Mouse (Mus musculus) CH12.LX (cell line): ENCODE measurements at regions not wholly inside any gene's neighbourhood (a gene's known extent, or its start where the extent isn't known, plus 50 kb on each side); places are given as distances from the start of the nearest gene placed in this dataset.

Experiments
- DNase-seq: peaks from one replicate; pipeline ENCODE4 v3.0.0-alpha.2; 2013; ENCODE audit errors: extremely low read depth
- H3K27ac ChIP-seq: 2 replicates; pipeline ENCODE4 v1.5.1; 2012; ENCODE audit warnings: low read depth, mild to moderate bottlenecking, control low read depth, moderate library complexity; ENCODE audit not compliant: insufficient read depth
- H3K27me3 ChIP-seq: replicated peaks from 2 replicates; pipeline ENCODE3; 2012; ENCODE audit warnings: inconsistent platforms
- H3K36me3 ChIP-seq, 2 experiments: replicated peaks in 1 of 2; 2 replicates each; pipeline versions ENCODE3 to v1.6.1; 2012; ENCODE audit warnings: inconsistent platforms in 1 of 2, low read length in 1 of 2, mild to moderate bottlenecking in 1 of 2, mixed read lengths in 1 of 2, moderate library complexity in 1 of 2; ENCODE audit not compliant: control insufficient read depth in 1 of 2, insufficient read depth in 1 of 2
- H3K4me1 ChIP-seq, 2 experiments: 2 replicates each; pipeline ENCODE4 v1.6.1; 2012; ENCODE audit warnings: inconsistent platforms in 1 of 2, moderate library complexity in 1 of 2; ENCODE audit not compliant: insufficient read depth in 2 of 2, control insufficient read depth in 1 of 2
- H3K4me2 ChIP-seq: 2 replicates; pipeline ENCODE4 v1.6.1; 2012; ENCODE audit warnings: low read depth, mild to moderate bottlenecking, control low read depth; ENCODE audit not compliant: poor library complexity, insufficient read depth, severe bottlenecking
- H3K4me3 ChIP-seq, 3 experiments: fragments of 150-350 bp in 1 of 3; sonication (generic) in 1 of 3; replicated peaks in 1 of 3; 2 replicates each; pipeline versions ENCODE3 to v1.5.1; 2011 to 2012; ENCODE audit warnings: low read depth in 2 of 3, low read length in 2 of 3, mild to moderate bottlenecking in 2 of 3, moderate library complexity in 2 of 3, control low read depth in 1 of 3, improper control_type of control experiment in 1 of 3, inconsistent platforms in 1 of 3, mixed read lengths in 1 of 3; ENCODE audit not compliant: poor library complexity in 1 of 3
- H3K79me2 ChIP-seq: replicated peaks from 2 replicates; pipeline ENCODE4 v1.6.1; 2012; ENCODE audit warnings: mild to moderate bottlenecking, moderate library complexity; ENCODE audit not compliant: control insufficient read depth, poor library complexity, insufficient read depth, severe bottlenecking; ENCODE audit errors: extremely low read depth
- H3K9ac ChIP-seq: 2 replicates; pipeline ENCODE4 v1.6.1; 2012; ENCODE audit warnings: low read depth, mild to moderate bottlenecking, control low read depth, moderate library complexity; ENCODE audit not compliant: insufficient read depth
- H3K9me3 ChIP-seq: replicated peaks from 2 replicates; pipeline ENCODE3; 2012; ENCODE audit warnings: low read length, inconsistent platforms, mixed read lengths
- CHD1 ChIP-seq: IDR thresholded peaks from 2 replicates; pipeline ENCODE4 v1.6.1; 2012; ENCODE audit warnings: low read depth, low read length, improper control_type of control experiment, inconsistent platforms
- CHD2 ChIP-seq: IDR thresholded peaks from 2 replicates; pipeline ENCODE4 v1.6.1; 2011; ENCODE audit warnings: low read length, improper control_type of control experiment
- CTCF ChIP-seq, 2 experiments: IDR thresholded peaks in 1 of 2; conservative IDR thresholded peaks in 1 of 2; 2 replicates each; pipeline ENCODE4 v1.5.1; 2011 to 2012; ENCODE audit warnings: low read depth in 2 of 2, low read length in 2 of 2, improper control_type of control experiment in 1 of 2, inconsistent platforms in 1 of 2, mild to moderate bottlenecking in 1 of 2, moderate library complexity in 1 of 2
- E2F4 ChIP-seq: IDR thresholded peaks from 2 replicates; pipeline ENCODE4 v1.6.1; 2011; ENCODE audit warnings: low read depth, low read length, improper control_type of control experiment; ENCODE audit not compliant: insufficient replicate concordance
- EP300 ChIP-seq: IDR thresholded peaks from 2 replicates; pipeline ENCODE4 v1.6.1; 2011; ENCODE audit warnings: low read length, improper control_type of control experiment
- JUN ChIP-seq: IDR thresholded peaks from 2 replicates; pipeline ENCODE4 v1.6.1; 2011; ENCODE audit warnings: low read depth, mild to moderate bottlenecking, low read length, improper control_type of control experiment, moderate library complexity; ENCODE audit not compliant: insufficient read depth
- MAX ChIP-seq: IDR thresholded peaks from 2 replicates; pipeline ENCODE4 v1.6.1; 2011; ENCODE audit warnings: low read length, improper control_type of control experiment
- MAZ ChIP-seq: IDR thresholded peaks from 2 replicates; pipeline ENCODE4 v1.6.1; 2012; ENCODE audit warnings: low read depth, mild to moderate bottlenecking, inconsistent platforms, low read length, improper control_type of control experiment, moderate library complexity
- MXI1 ChIP-seq: IDR thresholded peaks from 2 replicates; pipeline ENCODE4 v1.6.1; 2011; ENCODE audit warnings: mild to moderate bottlenecking, low read depth, low read length, improper control_type of control experiment
- NELFE ChIP-seq: IDR thresholded peaks from 2 replicates; pipeline ENCODE4 v1.6.1; 2011; ENCODE audit warnings: low read depth, low read length, improper control_type of control experiment
- NRF1 ChIP-seq: IDR thresholded peaks from 2 replicates; pipeline ENCODE4 v1.6.1; 2014; ENCODE audit warnings: low read depth, mild to moderate bottlenecking, inconsistent platforms, low read length, improper control_type of control experiment, moderate library complexity
- PAX5 ChIP-seq: IDR thresholded peaks from 2 replicates; pipeline ENCODE4 v1.6.1; 2012; ENCODE audit warnings: low read length, inconsistent platforms, mixed read lengths
- POLR2A ChIP-seq: IDR thresholded peaks from 2 replicates; pipeline ENCODE4 v1.6.1; 2011; ENCODE audit warnings: low read depth, mild to moderate bottlenecking, improper control_type of control experiment, low read length
- POLR2AphosphoS2 ChIP-seq: IDR thresholded peaks from 2 replicates; pipeline ENCODE4 v1.6.1; 2011; ENCODE audit warnings: low read depth, low read length, improper control_type of control experiment
- RAD21 ChIP-seq: IDR thresholded peaks from 2 replicates; pipeline ENCODE4 v1.6.1; 2011; ENCODE audit warnings: low read depth, mild to moderate bottlenecking, low read length, improper control_type of control experiment, moderate library complexity
- SMC3 ChIP-seq: IDR thresholded peaks from 2 replicates; pipeline ENCODE4 v1.6.1; 2011; ENCODE audit warnings: low read depth, low read length, improper control_type of control experiment
- UBTF ChIP-seq: IDR thresholded peaks from 2 replicates; pipeline ENCODE4 v1.6.1; 2012; ENCODE audit warnings: low read depth, mild to moderate bottlenecking, inconsistent platforms, low read length, improper control_type of control experiment, moderate library complexity
- ZKSCAN1 ChIP-seq: IDR thresholded peaks from 2 replicates; pipeline ENCODE4 v1.6.1; 2012; ENCODE audit warnings: low read depth, inconsistent platforms, low read length, improper control_type of control experiment, borderline replicate concordance
- ZMIZ1 ChIP-seq: IDR thresholded peaks from 2 replicates; pipeline ENCODE4 v1.6.1; 2012; ENCODE audit warnings: low read depth, mild to moderate bottlenecking, inconsistent platforms, low read length, improper control_type of control experiment
- dilution Hi-C: fragments of 300-500 bp; cut with MboI; formaldehyde crosslinking; loops from 2 replicates; pipeline ENCODE4 v1.14.3; 2020; ENCODE audit warnings: low sequenced_read_pairs; ENCODE audit not compliant: extremely low pct_unique_long_range_greater_than_20kb, extremely low pct_ligation_motif_present
- in situ Hi-C: fragments of 300-500 bp; cut with MboI; formaldehyde crosslinking; loops from 3 replicates; pipeline ENCODE4 v1.14.3; 2019; ENCODE audit warnings: low sequenced_read_pairs, low pct_ligation_motif_present, low pct_unique_long_range_greater_than_20kb, mixed read lengths

GRCm38 (mm10) chr4:125911541-125912270 is 112.6 kb upstream of the Csf3r start:
- in situ Hi-C loops, result no loop called here
- no peak for DNase-seq
- peaks cover 91% of the 10 kb centered on the region for H3K27me3 ChIP-seq
- H3K9ac ChIP-seq, result no peak overlapping the region
- H3K4me3 ChIP-seq, result no peak overlapping the region
- TF ChIP-seq POLR2A (no peak), NRF1 (no peak), SMC3 (no peak), E2F4 (no peak), ZMIZ1 (no peak), CTCF (conservative IDR thresholded peaks at IDR 0.05 in 1 of 2, IDR thresholded peaks at IDR 0.05 in 1 of 2; ENCODE audit: low read depth in 2 of 2, low read length in 2 of 2) (no peak), MXI1 (no peak), EP300 (no peak), JUN (no peak), CHD2 (no peak), NELFE (no peak), ZKSCAN1 (no peak), PAX5 (no peak), UBTF (no peak), POLR2AphosphoS2 (no peak), MAX (no peak)
- no peak overlapping the region for H3K27ac ChIP-seq
- no peaks in the 10 kb centered on the region for H3K79me2 ChIP-seq
- H3K4me2 ChIP-seq, result no peak overlapping the region
- dilution Hi-C loops, result no loop called here
- peaks cover 0 to 3% of the 10 kb centered on the region in 2 experiments; a peak in 2 of 4 replicates for H3K4me1 ChIP-seq
- no peaks in the 10 kb centered on the region for H3K9me3 ChIP-seq
- no peaks in the 10 kb centered on the region for H3K36me3 ChIP-seq

GRCm38 (mm10) chr4:125912444-125913049 is 111.8 kb upstream of the Csf3r start:
- no peak overlapping the region for H3K4me2 ChIP-seq
- H3K27me3 ChIP-seq, result peaks cover 91% of the 10 kb centered on the region
- dilution Hi-C loops, result no loop called here
- peaks cover 0 to 3% of the 10 kb centered on the region in 2 experiments; a peak in 2 of 4 replicates for H3K4me1 ChIP-seq
- in situ Hi-C loops, result no loop called here
- H3K9ac ChIP-seq, result no peak overlapping the region
- H3K79me2 ChIP-seq, result no peaks in the 10 kb centered on the region
- H3K27ac ChIP-seq, result no peak overlapping the region
- no peak overlapping the region for H3K4me3 ChIP-seq
- no peaks in the 10 kb centered on the region for H3K9me3 ChIP-seq
- no peaks in the 10 kb centered on the region for H3K36me3 ChIP-seq
- TF ChIP-seq CHD2 (peak; percentile 63; the same call in 1 of the 2 replicates), MAZ (no peak), CHD1 (no peak), RAD21 (peak; percentile 51), SMC3 (peak; percentile 36), JUN (no peak), CTCF (conservative IDR thresholded peaks at IDR 0.05 in 1 of 2, IDR thresholded peaks at IDR 0.05 in 1 of 2; ENCODE audit: low read depth in 2 of 2, low read length in 2 of 2) (peak; percentile 75 to 86)
- peak; percentile 75 for DNase-seq
